16 mouse cellular contexts compared by ENCODE assay signal in genomic region chr12:13255068-13255467, GRCm38 (mm10). TPM values are rescaled to one million over a fixed set of nuclear protein-coding genes. Genes with fewer than 3 reads are reported as not detected.
DNase-seq lines count a peak whose midpoint lies in the region; ATAC-seq and TF ChIP-seq lines count a peak whose summit lies in the region.
"Had no signal": no experiment of that assay in that cellular context is flagged by ENCODE, and none has a peak within 500 bp of the region (broad histone marks: within the 10 kb centered on the region; RNA-seq: fewer than 3 reads in every experiment).

No protein-coding gene starts in this region.

- no peak overlapping the region for H3K4me2 ChIP-seq in kidney, embryonic 14.5 days (replicated peaks; ENCODE audit: low read depth, low read length)
- peak overlapping the region; percentile 41 for H3K4me2 ChIP-seq in myocyte (ENCODE audit: low read depth)
- no peak overlapping the region for H3K4me2 ChIP-seq in forebrain, embryonic 12.5 days
- H3K4me2 ChIP-seq: embryonic facial prominence, embryonic 13.5 days; hindbrain, embryonic 15.5 days had no signal

- H3K79me2 ChIP-seq in C2C12 (ENCODE audit: control insufficient read depth, insufficient read depth): no peaks in the 10 kb centered on the region
- H3K79me2 ChIP-seq in myocyte (ENCODE audit: control insufficient read depth, insufficient read depth): peaks cover 2% of the 10 kb centered on the region

- no peak for TF ChIP-seq CTCF in C2C12 (IDR thresholded peaks at IDR 0.05; ENCODE audit: control insufficient read depth, insufficient read depth, insufficient read length)
- TF ChIP-seq CTCF in brain, embryonic 14.5 days (IDR thresholded peaks at IDR 0.05; ENCODE audit: borderline replicate concordance, extremely low read depth, insufficient read depth, insufficient read length): no peak

- WGBS in kidney, embryonic 14.5 days: 36% methylated on average over 3 of the region's 3 CpGs
- WGBS in forebrain, embryonic 12.5 days: 56% methylated on average over 3 of the region's 3 CpGs

- no peak overlapping the region for H3K27ac ChIP-seq in kidney, embryonic 14.5 days (ENCODE audit: low read depth, low read length)
- no peak overlapping the region for H3K27ac ChIP-seq in forebrain, embryonic 12.5 days
- H3K27ac ChIP-seq: embryonic facial prominence, embryonic 13.5 days; hindbrain, embryonic 15.5 days had no signal

- 0 out of 2 replicates have a peak, but pooled peaks have one; percentile 24 for ATAC-seq in kidney, embryonic 14.5 days (ENCODE audit: low FRiP score, low TSS enrichment)
- ATAC-seq in forebrain, embryonic 12.5 days (ENCODE audit: low FRiP score): no peak
- no peak for ATAC-seq in cerebellum, adult (ENCODE audit: insufficient number of reproducible peaks, low FRiP score, low TSS enrichment)
- ATAC-seq: forebrain, postnatal 0 days; midbrain, embryonic 16.5 days had no signal

- TF ChIP-seq POLR2A in brain, embryonic 14.5 days (IDR thresholded peaks at IDR 0.05; ENCODE audit: borderline replicate concordance, extremely low read depth, insufficient read depth, insufficient read length, poor library complexity, severe bottlenecking): no peak
- TF ChIP-seq POLR2A in myocyte (IDR thresholded peaks at IDR 0.05; ENCODE audit: insufficient read length, low read depth): no peak

- no peak overlapping the region for H3K9ac ChIP-seq in kidney, embryonic 14.5 days (ENCODE audit: low read depth, low read length)
- no peak overlapping the region for H3K9ac ChIP-seq in forebrain, embryonic 12.5 days
- H3K9ac ChIP-seq: embryonic facial prominence, embryonic 13.5 days; forebrain, postnatal 0 days; hindbrain, embryonic 15.5 days had no signal

- DNase-seq in kidney, adult 8-10 months: no peak
- DNase-seq in brain, embryonic 14.5 days (ENCODE audit: low read depth): peak; percentile 17
- no peak for DNase-seq in thymus, postnatal 10 days (ENCODE audit: low spot score in 2 of 2)
- DNase-seq: cerebellum, postnatal 36 days; forebrain, postnatal 0 days; gastrocnemius, postnatal 14 days; lung, postnatal 36 days; thymus, postnatal 36 days had no signal

- no peak overlapping the region for H3K4me3 ChIP-seq in kidney, embryonic 14.5 days (ENCODE audit: low read length)
- no peak overlapping the region for H3K4me3 ChIP-seq in C2C12 (ENCODE audit: insufficient read depth, poor library complexity, severe bottlenecking)
- H3K4me3 ChIP-seq in myocyte: no peak overlapping the region
- no peak overlapping the region for H3K4me3 ChIP-seq in forebrain, embryonic 12.5 days (replicated peaks)
- H3K4me3 ChIP-seq: embryonic facial prominence, embryonic 13.5 days; hindbrain, embryonic 15.5 days had no signal

- no peaks in the 10 kb centered on the region for H3K79me3 ChIP-seq in C2C12 (ENCODE audit: low read depth)

- no peaks in the 10 kb centered on the region for H3K4me1 ChIP-seq in kidney, embryonic 14.5 days (ENCODE audit: control insufficient read depth, insufficient read depth, low read length)
- no peaks in the 10 kb centered on the region for H3K4me1 ChIP-seq in forebrain, embryonic 12.5 days
- H3K4me1 ChIP-seq: embryonic facial prominence, embryonic 13.5 days; hindbrain, embryonic 15.5 days had no signal

- H3ac ChIP-seq in C2C12 (ENCODE audit: control insufficient read depth, insufficient read length, low read depth) (no peak overlapping the region), myocyte (ENCODE audit: control insufficient read depth, insufficient read length) (no peak overlapping the region)

- no peaks in the 10 kb centered on the region for H3K27me3 ChIP-seq in kidney, embryonic 14.5 days (ENCODE audit: control insufficient read depth, insufficient read depth, low read length)
- no peaks in the 10 kb centered on the region for H3K27me3 ChIP-seq in C2C12 (ENCODE audit: control insufficient read depth, insufficient read depth, insufficient read length)
- H3K27me3 ChIP-seq in myocyte (ENCODE audit: control insufficient read depth, insufficient read depth, insufficient read length): no peaks in the 10 kb centered on the region
- H3K27me3 ChIP-seq in forebrain, embryonic 12.5 days: no peaks in the 10 kb centered on the region; the same call in 1 of the 2 replicates
- H3K27me3 ChIP-seq: hindbrain, embryonic 15.5 days had no signal

- no peaks in the 10 kb centered on the region for H3K36me3 ChIP-seq in kidney, embryonic 14.5 days (ENCODE audit: control insufficient read depth, insufficient read depth, low read length)
- H3K36me3 ChIP-seq in C2C12 (ENCODE audit: control insufficient read depth, insufficient read depth) (no peaks in the 10 kb centered on the region), myocyte (ENCODE audit: control insufficient read depth, insufficient read depth) (no peaks in the 10 kb centered on the region)
- H3K36me3 ChIP-seq in forebrain, embryonic 12.5 days (replicated peaks): no peaks in the 10 kb centered on the region
- H3K36me3 ChIP-seq: embryonic facial prominence, embryonic 13.5 days; hindbrain, embryonic 15.5 days had no signal

- no peaks in the 10 kb centered on the region for H3K9me3 ChIP-seq in kidney, embryonic 14.5 days (ENCODE audit: control insufficient read depth, low read length)
- no peaks in the 10 kb centered on the region for H3K9me3 ChIP-seq in forebrain, embryonic 12.5 days
- H3K9me3 ChIP-seq: embryonic facial prominence, embryonic 13.5 days; hindbrain, embryonic 15.5 days had no signal

TF ChIP-seq in C2C12, 6 proteins besides CTCF, POLR2A, EP300 and RAD21:
- TF ChIP-seq MYOD1 (IDR thresholded peaks at IDR 0.05; ENCODE audit: control insufficient read depth, insufficient read length, low read depth) (no peak), CEBPB (IDR thresholded peaks at IDR 0.05; ENCODE audit: low read depth) (peak; percentile 63), MAX (IDR thresholded peaks at IDR 0.05) (no peak), USF1 (IDR thresholded peaks at IDR 0.05; ENCODE audit: low read depth) (peak; percentile 54), MYOG (IDR thresholded peaks at IDR 0.05; ENCODE audit: control insufficient read depth, extremely low read depth, insufficient read length) (no peak), FOSL1 (IDR thresholded peaks at IDR 0.05; ENCODE audit: insufficient read depth, low read length, poor library complexity, severe bottlenecking) (no peak)

TF ChIP-seq in myocyte, 11 proteins besides CTCF, POLR2A, EP300 and RAD21:
- TF ChIP-seq E2F4 (IDR thresholded peaks at IDR 0.05; ENCODE audit: insufficient read depth) (no peak), TCF3 (IDR thresholded peaks at IDR 0.05; ENCODE audit: insufficient read length, low read depth) (no peak), CEBPB (IDR thresholded peaks at IDR 0.05; ENCODE audit: insufficient read depth, poor library complexity, severe bottlenecking) (peak; percentile 60; the same call in 1 of the 2 replicates), POLR2AphosphoS2 (IDR thresholded peaks at IDR 0.05; ENCODE audit: insufficient read length, low read depth) (no peak)

RNA-seq across cellular contexts. Expression of gene Ddx1, which starts 6.1 kb away (rescaled TPM):
- 132 and 179 TPM in 2 replicates for polyA plus RNA-seq in kidney, embryonic 14.5 days (2014; fragmentation: Nextera tagmentation; extraction: Ambion mirVana)
- polyA plus RNA-seq in C2C12 (2012; fragmentation: generic; extraction: Trizol) (43.0 TPM), myocyte (2012; fragmentation: generic; extraction: Trizol) (43.2 TPM)
- polyA plus RNA-seq in brain, embryonic 14.5 days (2012; rRNA removed): 45.8 and 61.9 TPM in 2 replicates
- polyA plus RNA-seq in forebrain, embryonic 12.5 days (2016; fragmentation: Nextera tagmentation; extraction: Ambion mirVana): 165 and 166 TPM in 2 replicates

RNA-seq across cellular contexts. Expression of gene Nbas, which starts 13.9 kb away (rescaled TPM):
- 11.7 and 18.3 TPM in 2 replicates for polyA plus RNA-seq in kidney, embryonic 14.5 days (2014; fragmentation: Nextera tagmentation; extraction: Ambion mirVana)
- 10.5 TPM for polyA plus RNA-seq in C2C12 (2012; fragmentation: generic; extraction: Trizol)
- polyA plus RNA-seq in brain, embryonic 14.5 days (2012; rRNA removed): 21.4 and 26.0 TPM in 2 replicates
- 14.5 TPM for polyA plus RNA-seq in myocyte (2012; fragmentation: generic; extraction: Trizol)
- 14.4 and 17.0 TPM in 2 replicates for polyA plus RNA-seq in forebrain, embryonic 12.5 days (2016; fragmentation: Nextera tagmentation; extraction: Ambion mirVana)
